Comparison of ENCODE assay signal across 8 mouse cellular contexts in the genomic region with DNA sequence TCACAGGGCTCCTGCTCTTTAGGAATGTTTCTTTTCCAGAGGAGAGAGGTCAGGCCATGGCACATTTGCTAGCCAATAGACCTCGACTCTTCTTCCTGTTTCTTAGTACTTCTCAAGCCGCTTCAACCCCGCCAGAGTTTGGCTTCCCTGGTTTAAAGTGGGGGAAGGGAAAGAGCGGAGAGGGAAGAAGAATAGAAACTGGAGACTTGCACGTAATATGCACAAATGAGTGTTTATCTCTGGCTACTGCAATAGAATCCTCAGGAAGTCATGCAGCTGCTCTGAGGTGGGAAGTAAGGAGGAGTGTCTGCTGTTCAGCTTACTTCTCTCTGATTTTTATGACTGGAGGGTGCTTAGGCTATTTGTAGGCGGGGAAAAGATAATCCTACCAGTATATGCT. TPM values are rescaled to one million over a fixed set of nuclear protein-coding genes. Genes with fewer than 3 reads are reported as not detected.
DNase-seq lines count a peak whose midpoint lies in the region; ATAC-seq and TF ChIP-seq lines count a peak whose summit lies in the region.

A gene (minus strand): TSS at position 294 of the 400 bp plus-strand sequence.

- H3K9ac ChIP-seq in hindbrain, embryonic 11.5 days (ENCODE audit: low read depth, low read length), result no peak within 1 kb of the TSS
- no peak within 1 kb of the TSS for H3K9ac ChIP-seq in liver, embryonic 13.5 days
- H3K9ac ChIP-seq in neural tube, embryonic 13.5 days, result no peak within 1 kb of the TSS

- ATAC-seq in hindbrain, embryonic 11.5 days (ENCODE audit: low FRiP score), result no peak
- ATAC-seq in liver, embryonic 13.5 days (ENCODE audit: low read depth), result no peak
- no peak for ATAC-seq in neural tube, embryonic 13.5 days (ENCODE audit: low read depth)
- ATAC-seq in cerebellum, adult (ENCODE audit: insufficient number of reproducible peaks, low FRiP score, low TSS enrichment), result no peak

- no peak within 1 kb of the TSS for H3K4me2 ChIP-seq in hindbrain, embryonic 11.5 days (replicated peaks; ENCODE audit: low read depth, low read length)
- peak within 1 kb of the TSS; percentile 21; the same call in 1 of the 2 replicates for H3K4me2 ChIP-seq in liver, embryonic 13.5 days
- peak within 1 kb of the TSS; percentile 21; the same call in 1 of the 2 replicates for H3K4me2 ChIP-seq in neural tube, embryonic 13.5 days

- H3K36me3 ChIP-seq in hindbrain, embryonic 11.5 days (ENCODE audit: control insufficient read depth, insufficient read depth, low read length), result no peaks in the 10 kb centered on the region
- H3K36me3 ChIP-seq in liver, embryonic 13.5 days, result no peaks in the 10 kb centered on the region
- H3K36me3 ChIP-seq in neural tube, embryonic 13.5 days, result no peaks in the 10 kb centered on the region

- peak within 1 kb of the TSS; percentile 50 for H3K4me3 ChIP-seq in gastrocnemius, adult 2 months
- H3K4me3 ChIP-seq in hindbrain, embryonic 11.5 days (ENCODE audit: low read depth, low read length), result no peak within 1 kb of the TSS
- H3K4me3 ChIP-seq in liver, embryonic 13.5 days (replicated peaks), result no peak within 1 kb of the TSS
- H3K4me3 ChIP-seq in neural tube, embryonic 13.5 days, result no peak within 1 kb of the TSS

- no peaks in the 10 kb centered on the region for H3K27me3 ChIP-seq in hindbrain, embryonic 11.5 days (ENCODE audit: control insufficient read depth, insufficient read depth, low read length)
- H3K27me3 ChIP-seq in liver, embryonic 13.5 days, result no peaks in the 10 kb centered on the region
- peaks cover 6% of the 10 kb centered on the region for H3K27me3 ChIP-seq in neural tube, embryonic 13.5 days

- intact Hi-C loops in gastrocnemius, adult 2 months (cut with DNase I), result no loop called here
- intact Hi-C loops in gastrocnemius, postnatal 36 days (cut with DNase I), result no loop called here

- H3K9me3 ChIP-seq in hindbrain, embryonic 11.5 days (ENCODE audit: control insufficient read depth, low read length), result no peaks in the 10 kb centered on the region
- H3K9me3 ChIP-seq in liver, embryonic 13.5 days (replicated peaks), result no peaks in the 10 kb centered on the region
- H3K9me3 ChIP-seq in neural tube, embryonic 13.5 days, result no peaks in the 10 kb centered on the region

- H3K4me1 ChIP-seq in hindbrain, embryonic 11.5 days (replicated peaks; ENCODE audit: control insufficient read depth, insufficient read depth, low read length), result no peaks in the 10 kb centered on the region
- H3K4me1 ChIP-seq in liver, embryonic 13.5 days (replicated peaks), result no peaks in the 10 kb centered on the region
- H3K4me1 ChIP-seq in neural tube, embryonic 13.5 days (replicated peaks), result no peaks in the 10 kb centered on the region

- TF ChIP-seq CTCF in gastrocnemius, adult 2 months (IDR thresholded peaks at IDR 0.05), result no peak

- no peak for DNase-seq in gastrocnemius, adult 2 months
- no peak for DNase-seq in gastrocnemius, postnatal 36 days
- peak; percentile 7 for DNase-seq in embryo, embryonic 10 days (ENCODE audit: low spot score)
- DNase-seq in hindbrain, embryonic 11.5 days (ENCODE audit: low spot score), result peak; percentile 5
- no peak for DNase-seq in liver, embryonic 13.5 days
- no peak for DNase-seq in ovary, adult 18-20 months (ENCODE audit: low spot score)

- H3K27ac ChIP-seq in gastrocnemius, adult 2 months, result peak within 1 kb of the TSS; percentile 13; the same call in 1 of the 2 replicates
- no peak within 1 kb of the TSS for H3K27ac ChIP-seq in hindbrain, embryonic 11.5 days (ENCODE audit: low read depth, low read length)
- H3K27ac ChIP-seq in liver, embryonic 13.5 days, result no peak within 1 kb of the TSS
- no peak within 1 kb of the TSS for H3K27ac ChIP-seq in neural tube, embryonic 13.5 days (replicated peaks)

- whole genome bisulfite sequencing in hindbrain, embryonic 11.5 days, result 29% methylated on average over 6 of the region's 6 CpGs
- WGBS in liver, embryonic 13.5 days (ENCODE audit: insufficient replicate concordance), result 18% methylated on average over 6 of the region's 6 CpGs
- WGBS in neural tube, embryonic 13.5 days, result 30% methylated on average over 6 of the region's 6 CpGs

RNA-seq across cellular contexts. Expression of the gene that starts here (rescaled TPM):
- total RNA-seq in gastrocnemius, adult 2 months (2021), result under 1 TPM; 0.59 TPM
- total RNA-seq in gastrocnemius, postnatal 36 days (2021), result under 1 TPM; 0.17 to 0.33 TPM
- polyA plus RNA-seq in hindbrain, embryonic 11.5 days (2014; fragmentation: Nextera tagmentation; extraction: Ambion mirVana), result 0.21 and 0.51 TPM in 2 replicates
- polyA plus RNA-seq in liver, embryonic 13.5 days (2015; fragmentation: Nextera tagmentation; extraction: Ambion mirVana), result 1.4 and 1.5 TPM in 2 replicates
- 0.61 and 0.82 TPM in 2 replicates for polyA plus RNA-seq in neural tube, embryonic 13.5 days (2015; fragmentation: Nextera tagmentation; extraction: Ambion mirVana)

Comparison
In these comparisons a context has a peak if more than half of its experiments do, and no peak if none do; other contexts are left out.
1. Peak in DNase-seq in hindbrain, embryonic 11.5 days; RNA of the gene not detected or under 1 TPM.